Mouse (Mus musculus) cerebellum, adult 2 months (tissue): ENCODE measurements at regions not wholly inside any gene's neighbourhood (a gene's known extent, or its start where the extent isn't known, plus 50 kb on each side); places are given as distances from the start of the nearest gene placed in this dataset.

ENCODE experiments used
- CTCF ChIP-seq: fragments of 200-500 bp; IDR thresholded peaks from 2 replicates; pipeline ENCODE4 v1.5.1; 2011; ENCODE audit warnings: low read depth, mild to moderate bottlenecking, control low read depth, low read length, moderate library complexity, borderline replicate concordance; ENCODE audit not compliant: insufficient read depth
- POLR2A ChIP-seq: fragments of 200-500 bp; IDR thresholded peaks from 2 replicates; pipeline ENCODE4 v1.6.1; 2011; ENCODE audit warnings: low read length, control low read depth, borderline replicate concordance; ENCODE audit not compliant: insufficient read depth

GRCm38 (mm10) chr3:62885104-62885503 lies 280.2 kb upstream of the Gpr149 start:
- TF ChIP-seq POLR2A = no peak
- TF ChIP-seq CTCF = no peak
